Mouse (Mus musculus) lung, postnatal 0 days (tissue): ENCODE measurements around the gene Gstm5.

Source experiments
- CTCF ChIP-seq: IDR thresholded peaks from 2 replicates; pipeline ENCODE4 v1.5.1; 2016; ENCODE audit warnings: antibody characterized with exemption, mild to moderate bottlenecking
- EP300 ChIP-seq: IDR thresholded peaks from 2 replicates; pipeline ENCODE4 v1.6.1; 2016; ENCODE audit warnings: antibody characterized with exemption, mild to moderate bottlenecking, control low read depth

- TF ChIP-seq EP300: no peak
- no peak for TF ChIP-seq CTCF
Measured at GRCm38 (mm10) chr3:107869925-107870324, 25.7 kb upstream of the Gstm5 start.
